In genomic region chr4:124668078-124668477, GRCm38 (mm10) we compare ENCODE assay signal across 17 mouse cellular contexts. TPM values are rescaled to one million over a fixed set of nuclear protein-coding genes. Genes with fewer than 3 reads are reported as not detected.
A peak's percentile ranks its signal among the peaks of the same experiment; 100 is the strongest.
DNase-seq lines count a peak whose midpoint lies in the region; ATAC-seq and TF ChIP-seq lines count a peak whose summit lies in the region.
"Had no signal": no experiment of that assay in that cellular context is flagged by ENCODE, and none has a peak within 500 bp of the region (broad histone marks: within the 10 kb centered on the region; RNA-seq: fewer than 3 reads in every experiment).

No protein-coding gene starts in this region.

- H3K4me1 ChIP-seq in embryonic facial prominence, embryonic 12.5 days: peaks cover 23% of the 10 kb centered on the region
- peaks cover 59% of the 10 kb centered on the region for H3K4me1 ChIP-seq in hindbrain, embryonic 13.5 days (replicated peaks)
- peaks cover 59% of the 10 kb centered on the region for H3K4me1 ChIP-seq in neural tube, embryonic 13.5 days (replicated peaks)

- no peaks in the 10 kb centered on the region for H3K36me3 ChIP-seq in embryonic facial prominence, embryonic 12.5 days
- H3K36me3 ChIP-seq in hindbrain, embryonic 13.5 days: no peaks in the 10 kb centered on the region
- no peaks in the 10 kb centered on the region for H3K36me3 ChIP-seq in neural tube, embryonic 13.5 days
- H3K36me3 ChIP-seq: limb, embryonic 13.5 days had no signal

- no peaks in the 10 kb centered on the region for H3K9me3 ChIP-seq in embryonic facial prominence, embryonic 12.5 days
- no peaks in the 10 kb centered on the region for H3K9me3 ChIP-seq in hindbrain, embryonic 13.5 days
- H3K9me3 ChIP-seq in neural tube, embryonic 13.5 days: no peaks in the 10 kb centered on the region
- H3K9me3 ChIP-seq: limb, embryonic 13.5 days had no signal

- H3K4me2 ChIP-seq in embryonic facial prominence, embryonic 12.5 days (replicated peaks): no peak overlapping the region
- H3K4me2 ChIP-seq in hindbrain, embryonic 13.5 days: peak overlapping the region; percentile 23
- peak overlapping the region; percentile 4; the same call in 1 of the 2 replicates for H3K4me2 ChIP-seq in neural tube, embryonic 13.5 days
- H3K4me2 ChIP-seq: limb, embryonic 13.5 days had no signal

- H3K27me3 ChIP-seq in embryonic facial prominence, embryonic 12.5 days: peaks cover 65% of the 10 kb centered on the region
- H3K27me3 ChIP-seq in hindbrain, embryonic 13.5 days: peaks cover 70% of the 10 kb centered on the region
- peaks cover 83% of the 10 kb centered on the region for H3K27me3 ChIP-seq in neural tube, embryonic 13.5 days

- no peak overlapping the region for H3K9ac ChIP-seq in embryonic facial prominence, embryonic 12.5 days
- peak overlapping the region; percentile 56 for H3K9ac ChIP-seq in hindbrain, embryonic 13.5 days
- H3K9ac ChIP-seq in neural tube, embryonic 13.5 days: peak overlapping the region; percentile 12; the same call in 1 of the 2 replicates
- H3K9ac ChIP-seq: limb, embryonic 13.5 days had no signal

- no peak for DNase-seq in layer of hippocampus, adult 2 months (ENCODE audit: low spot score in 2 of 2)
- DNase-seq in layer of hippocampus, adult 11-12 months (ENCODE audit: low spot score): no peak
- no peak for DNase-seq in left cerebral cortex, adult 18-20 months (ENCODE audit: low spot score in 2 of 2)
- DNase-seq in left cerebral cortex, adult 2 months (ENCODE audit: extremely low spot score in 1 of 2, low spot score in 2 of 2): no peak
- DNase-seq: adrenal gland, adult 8-10 months; heart, adult 11 months; thymus, postnatal 25 days had no signal

- no peak for TF ChIP-seq CTCF in layer of hippocampus, adult 2 months (conservative IDR thresholded peaks at IDR 0.05)
- no peak for TF ChIP-seq CTCF in left cerebral cortex, adult 2 months (IDR thresholded peaks at IDR 0.05)

- H3K4me3 ChIP-seq in layer of hippocampus, adult 2 months: no peak overlapping the region
- H3K4me3 ChIP-seq in embryonic facial prominence, embryonic 12.5 days: no peak overlapping the region
- no peak overlapping the region for H3K4me3 ChIP-seq in hindbrain, embryonic 13.5 days
- H3K4me3 ChIP-seq in neural tube, embryonic 13.5 days: no peak overlapping the region
- H3K4me3 ChIP-seq in left cerebral cortex, adult 2 months: no peak overlapping the region
- H3K4me3 ChIP-seq: limb, embryonic 13.5 days had no signal

- peak overlapping the region; percentile 46; the same call in 1 of the 2 replicates for H3K27ac ChIP-seq in layer of hippocampus, adult 2 months
- no peak overlapping the region for H3K27ac ChIP-seq in embryonic facial prominence, embryonic 12.5 days
- peak overlapping the region; percentile 76 for H3K27ac ChIP-seq in hindbrain, embryonic 13.5 days
- peak overlapping the region; percentile 74 for H3K27ac ChIP-seq in neural tube, embryonic 13.5 days (replicated peaks)
- no peak overlapping the region for H3K27ac ChIP-seq in left cerebral cortex, adult 2 months
- H3K27ac ChIP-seq: limb, embryonic 13.5 days had no signal

- ATAC-seq in embryonic facial prominence, embryonic 12.5 days (ENCODE audit: insufficient number of reproducible peaks, insufficient read depth, low FRiP score, low TSS enrichment): 0 out of 2 replicates have a peak, but pooled peaks have one; percentile 48
- ATAC-seq in hindbrain, embryonic 13.5 days (ENCODE audit: low FRiP score): peak; percentile 65
- ATAC-seq in neural tube, embryonic 13.5 days (ENCODE audit: low read depth): peak; percentile 71
- no peak for ATAC-seq in CD4-positive, CD25-positive, alpha-beta regulatory T cell, adult 4 months

- 19% methylated on average over 8 of the region's 8 CpGs for WGBS in embryonic facial prominence, embryonic 12.5 days
- 7% methylated on average over 8 of the region's 8 CpGs for WGBS in hindbrain, embryonic 13.5 days
- 4% methylated on average over 8 of the region's 8 CpGs for WGBS in neural tube, embryonic 13.5 days

- intact Hi-C loops in left cerebral cortex, adult 2 months (cut with DNase I): no loop called here

RNA-seq across cellular contexts. Expression of gene Pou3f1, which starts 11.5 kb away (rescaled TPM):
- total RNA-seq in layer of hippocampus, adult 2 months (2021): 10 to 100 TPM; 40.5 to 40.7 TPM
- polyA plus RNA-seq in embryonic facial prominence, embryonic 12.5 days (2016; fragmentation: Nextera tagmentation; extraction: Ambion mirVana): 2.9 and 3.6 TPM in 2 replicates
- polyA plus RNA-seq in hindbrain, embryonic 13.5 days (2015; fragmentation: Nextera tagmentation; extraction: Ambion mirVana): 9.5 and 11.4 TPM in 2 replicates
- 8.0 and 8.7 TPM in 2 replicates for polyA plus RNA-seq in neural tube, embryonic 13.5 days (2015; fragmentation: Nextera tagmentation; extraction: Ambion mirVana)
- total RNA-seq in left cerebral cortex, adult 18-20 months (2021): 10 to 100 TPM; 17.1 to 17.3 TPM
- not detected for polyA plus RNA-seq in CD4-positive, CD25-positive, alpha-beta regulatory T cell, adult 4 months (2017; shearing (Covaris generic))
- total RNA-seq in left cerebral cortex, adult 2 months (2021): 10 to 100 TPM; 16.9 to 18.8 TPM
- total RNA-seq: monocyte, adult 5-6 weeks had no signal

RNA-seq across cellular contexts. Expression of gene Utp11, which starts 25.3 kb away (rescaled TPM):
- total RNA-seq in layer of hippocampus, adult 2 months (2021): 10 to 100 TPM; 16.6 to 18.6 TPM
- polyA plus RNA-seq in embryonic facial prominence, embryonic 12.5 days (2016; fragmentation: Nextera tagmentation; extraction: Ambion mirVana): 81.1 and 86.4 TPM in 2 replicates
- 45.1 and 47.9 TPM in 2 replicates for polyA plus RNA-seq in hindbrain, embryonic 13.5 days (2015; fragmentation: Nextera tagmentation; extraction: Ambion mirVana)
- 49.2 and 54.2 TPM in 2 replicates for polyA plus RNA-seq in neural tube, embryonic 13.5 days (2015; fragmentation: Nextera tagmentation; extraction: Ambion mirVana)
- 10 to 100 TPM; 15.0 to 15.3 TPM for total RNA-seq in left cerebral cortex, adult 18-20 months (2021)
- polyA plus RNA-seq in CD4-positive, CD25-positive, alpha-beta regulatory T cell, adult 4 months (2017; shearing (Covaris generic)): 10 to 100 TPM; 83.1 to 87.9 TPM
- 10 to 100 TPM; 13.3 to 15.7 TPM for total RNA-seq in left cerebral cortex, adult 2 months (2021)

RNA-seq across cellular contexts. Expression of gene Fhl3, which starts 32.4 kb away (rescaled TPM):
- 1 to 10 TPM; 1.4 to 1.5 TPM for total RNA-seq in layer of hippocampus, adult 2 months (2021)
- polyA plus RNA-seq in embryonic facial prominence, embryonic 12.5 days (2016; fragmentation: Nextera tagmentation; extraction: Ambion mirVana): 12.5 and 14.3 TPM in 2 replicates
- 2.7 and 2.9 TPM in 2 replicates for polyA plus RNA-seq in hindbrain, embryonic 13.5 days (2015; fragmentation: Nextera tagmentation; extraction: Ambion mirVana)
- polyA plus RNA-seq in neural tube, embryonic 13.5 days (2015; fragmentation: Nextera tagmentation; extraction: Ambion mirVana): 2.6 and 2.9 TPM in 2 replicates
- total RNA-seq in left cerebral cortex, adult 18-20 months (2021): 1 to 10 TPM; 1.3 TPM
- 10 to 100 TPM in 1 of 2 experiments, 1 to 10 TPM in 1; 6.6 to 11.0 TPM for polyA plus RNA-seq in CD4-positive, CD25-positive, alpha-beta regulatory T cell, adult 4 months (2017; shearing (Covaris generic))
- 1 to 10 TPM; 1.4 to 2.2 TPM for total RNA-seq in left cerebral cortex, adult 2 months (2021)

RNA-seq across cellular contexts. Expression of gene Sf3a3, which starts 46.5 kb away (rescaled TPM):
- total RNA-seq in layer of hippocampus, adult 2 months (2021): 10 to 100 TPM; 35.1 to 35.7 TPM
- 205 and 210 TPM in 2 replicates for polyA plus RNA-seq in embryonic facial prominence, embryonic 12.5 days (2016; fragmentation: Nextera tagmentation; extraction: Ambion mirVana)
- polyA plus RNA-seq in hindbrain, embryonic 13.5 days (2015; fragmentation: Nextera tagmentation; extraction: Ambion mirVana): 112 and 119 TPM in 2 replicates
- polyA plus RNA-seq in neural tube, embryonic 13.5 days (2015; fragmentation: Nextera tagmentation; extraction: Ambion mirVana): 101 and 115 TPM in 2 replicates
- total RNA-seq in left cerebral cortex, adult 18-20 months (2021): 10 to 100 TPM; 33.9 to 42.3 TPM
- 100 to 1,000 TPM; 104 to 108 TPM for polyA plus RNA-seq in CD4-positive, CD25-positive, alpha-beta regulatory T cell, adult 4 months (2017; shearing (Covaris generic))
- total RNA-seq in left cerebral cortex, adult 2 months (2021): 10 to 100 TPM; 33.0 to 35.6 TPM

RNA-seq across cellular contexts. Expression of gene 3100002H09Rik, which starts 57.5 kb away (rescaled TPM):
- total RNA-seq in layer of hippocampus, adult 2 months (2021): 1 to 10 TPM in 1 of 2 experiments, under 1 TPM in 1; 0.98 to 2.3 TPM
- polyA plus RNA-seq in embryonic facial prominence, embryonic 12.5 days (2016; fragmentation: Nextera tagmentation; extraction: Ambion mirVana): 0.36 TPM in 1 of 2 replicates, not detected in the other
- 1.00 TPM in 1 of 2 replicates, not detected in the other for polyA plus RNA-seq in hindbrain, embryonic 13.5 days (2015; fragmentation: Nextera tagmentation; extraction: Ambion mirVana)
- polyA plus RNA-seq in neural tube, embryonic 13.5 days (2015; fragmentation: Nextera tagmentation; extraction: Ambion mirVana): 0.47 and 0.68 TPM in 2 replicates
- under 1 TPM in 1 of 2 experiments, not detected in 1; 0.86 TPM for total RNA-seq in left cerebral cortex, adult 18-20 months (2021)
- not detected for polyA plus RNA-seq in CD4-positive, CD25-positive, alpha-beta regulatory T cell, adult 4 months (2017; shearing (Covaris generic))
- total RNA-seq in left cerebral cortex, adult 2 months (2021): under 1 TPM in 1 of 2 experiments, not detected in 1; 0.70 TPM
- total RNA-seq: adrenal gland, adult 8-10 months; heart, postnatal 25 days; monocyte, adult 5-6 weeks had no signal
- polyA plus RNA-seq: C2C12; kidney, embryonic 14.5 days; lung, embryonic 16.5 days had no signal

Comparison
In these comparisons a context has a peak if more than half of its experiments do, and no peak if none do; other contexts are left out.
1. H3K27ac ChIP-seq: peak in layer of hippocampus, adult 2 months (single experiment), hindbrain, embryonic 13.5 days (single experiment) and neural tube, embryonic 13.5 days (single experiment); none in embryonic facial prominence, embryonic 12.5 days (single experiment) and left cerebral cortex, adult 2 months (single experiment).